Mouse (Mus musculus) intestine, embryonic 14.5 days (tissue): Measurements from ENCODE around the gene Cntnap4. TPM values are rescaled to one million over a fixed set of nuclear protein-coding genes. Genes with fewer than 3 reads are reported as not detected.

ENCODE experiments used
- ATAC-seq: fragments of 200-750 bp; cut with Nextera tagmentation; replicated peaks from 2 replicates; pipeline ENCODE4 v1.8.0; 2017; ENCODE audit warnings: low read depth, moderate number of reproducible peaks, moderate TSS enrichment, moderate library complexity; ENCODE audit not compliant: low FRiP score, low TSS enrichment
- DNase-seq: peaks from one replicate; pipeline ENCODE4 v3.0.0-alpha.2; 2018; ENCODE audit warnings: low spot score
- H3K27ac ChIP-seq: fragments of 300-500 bp; sonication (generic); 2 replicates; pipeline ENCODE4 v1.5.1; 2014; ENCODE audit warnings: low read depth, mild to moderate bottlenecking, control low read depth
- H3K27me3 ChIP-seq: fragments of 300-500 bp; sonication (generic); replicated peaks from 2 replicates; pipeline ENCODE4 v1.6.1; 2014; ENCODE audit warnings: low read length, control low read depth; ENCODE audit not compliant: control insufficient read depth, insufficient read depth
- H3K36me3 ChIP-seq: fragments of 300-500 bp; sonication (generic); 2 replicates; pipeline ENCODE4 v1.6.1; 2014; ENCODE audit warnings: low read length, control low read depth; ENCODE audit not compliant: control insufficient read depth, insufficient read depth
- H3K4me1 ChIP-seq: fragments of 300-500 bp; sonication (generic); replicated peaks from 2 replicates; pipeline ENCODE4 v1.6.1; 2014; ENCODE audit warnings: low read length, control low read depth, mixed read lengths; ENCODE audit not compliant: control insufficient read depth, insufficient read depth
- H3K4me2 ChIP-seq: fragments of 300-500 bp; sonication (generic); 2 replicates; pipeline ENCODE4 v1.6.1; 2014; ENCODE audit warnings: low read length
- H3K4me3 ChIP-seq: fragments of 300-500 bp; sonication (generic); 2 replicates; pipeline ENCODE4 v1.5.1; 2014; ENCODE audit warnings: low read depth, low read length, control low read depth, mixed read lengths
- H3K9ac ChIP-seq: fragments of 300-500 bp; sonication (generic); 2 replicates; pipeline ENCODE4 v1.6.1; 2014; ENCODE audit warnings: mild to moderate bottlenecking, low read length
- H3K9me3 ChIP-seq: fragments of 300-500 bp; sonication (generic); 2 replicates; pipeline ENCODE4 v1.6.1; 2016; ENCODE audit warnings: low read length, control low read depth; ENCODE audit not compliant: control insufficient read depth
- WGBS: fragments of 180-500 bp; shearing (Covaris S2); extraction: QIAGEN DNeasy Blood & Tissue Kit; methylation state at CpG from one replicate; pipeline ENCODE4 v1.1.7; 2014; 5-methylcytosine and 5-hydroxymethylcytosine counted together
- polyA plus RNA-seq: library from polyadenylated mRNA; unstranded; fragments of >200 nt; fragmentation: Nextera tagmentation; extraction: Ambion mirVana; gene quantifications from 2 replicates; pipeline ENCODE4 v1.2.1, GENCODE M21; 2014

Gene Cntnap4
- polyA plus RNA-seq, 1 experiment from 2014 or later: 1.3 TPM

- H3K4me3 ChIP-seq: no peak overlapping the region
- H3K36me3 ChIP-seq: no peaks in the 10 kb centered on the region
- no peak overlapping the region for H3K27ac ChIP-seq
- H3K9me3 ChIP-seq: no peaks in the 10 kb centered on the region
- ATAC-seq: no peak
- no peaks in the 10 kb centered on the region for H3K27me3 ChIP-seq
- DNase-seq: no peak
- H3K9ac ChIP-seq: no peak overlapping the region
- no peak overlapping the region for H3K4me2 ChIP-seq
- no peaks in the 10 kb centered on the region for H3K4me1 ChIP-seq
Measured at GRCm38 (mm10) chr8:112922151-112922550, 352.3 kb downstream of the Cntnap4 start.

GRCm38 (mm10) chr8:112922789-112923188, 352.9 kb downstream of the Cntnap4 start:
- DNase-seq (no peak), ATAC-seq (no peak)
- H3K4me1 ChIP-seq: no peaks in the 10 kb centered on the region
- no peak overlapping the region for H3K4me2 ChIP-seq
- H3K9ac ChIP-seq: no peak overlapping the region
- no peak overlapping the region for H3K4me3 ChIP-seq
- H3K27me3 ChIP-seq: no peaks in the 10 kb centered on the region
- no peaks in the 10 kb centered on the region for H3K36me3 ChIP-seq
- H3K9me3 ChIP-seq: no peaks in the 10 kb centered on the region
- no peak overlapping the region for H3K27ac ChIP-seq
- WGBS: 88% methylated on average over 5 of the region's 5 CpGs
